Mouse (Mus musculus): ENCODE results near the gene Fam71f2. TPM values are rescaled to one million over a fixed set of nuclear protein-coding genes. Genes with fewer than 3 reads are reported as not detected.

Fam71f2 gene
- total and polyA plus RNA-seq, 3 experiments: 0.29 to 0.35 TPM; not detected in 1

GRCm38 (mm10) chr6:29278513-29279267 lies 703 bp upstream of the Fam71f2 start:
- peak; percentile 51 for DNase-seq

- no peak for DNase-seq
Measured at GRCm38 (mm10) chr6:29280671-29281070, 1.3 kb downstream of the Fam71f2 start.

- no peak for DNase-seq
Measured at GRCm38 (mm10) chr6:29286870-29287269, 7.5 kb downstream of the Fam71f2 start.

GRCm38 (mm10) chr6:29287481-29287880 lies 8.1 kb downstream of the Fam71f2 start:
- DNase-seq: no peak

- DNase-seq: peak; percentile 39
Measured at GRCm38 (mm10) chr6:29287944-29288343, 8.6 kb downstream of the Fam71f2 start.

- DNase-seq: no peak
Measured at GRCm38 (mm10) chr6:29288651-29289050, 9.3 kb downstream of the Fam71f2 start.

- DNase-seq: no peak
Measured at GRCm38 (mm10) chr6:29299112-29299511, 19.7 kb downstream of the Fam71f2 start.

- DNase-seq: no peak
Measured at GRCm38 (mm10) chr6:29303251-29303650, 23.9 kb downstream of the Fam71f2 start.

- no peak for DNase-seq
Measured at GRCm38 (mm10) chr6:29303726-29304125, 24.3 kb downstream of the Fam71f2 start.

GRCm38 (mm10) chr6:29305462-29305861 lies 26.1 kb downstream of the Fam71f2 start:
- no peak for DNase-seq

GRCm38 (mm10) chr6:29308846-29309605 lies 29.6 kb downstream of the Fam71f2 start:
- DNase-seq: no peak

- DNase-seq: no peak
Measured at GRCm38 (mm10) chr6:29313690-29314202, 34.4 kb downstream of the Fam71f2 start.

GRCm38 (mm10) chr6:29317286-29317685 lies 37.9 kb downstream of the Fam71f2 start:
- DNase-seq: no peak

GRCm38 (mm10) chr6:29317941-29318340 lies 38.5 kb downstream of the Fam71f2 start:
- no peak for DNase-seq

GRCm38 (mm10) chr6:29318879-29319278 lies 39.5 kb downstream of the Fam71f2 start, which contains the start of gene Fam71f1:
Fam71f1 (plus strand) TSS chr6:29319140.
- DNase-seq: peak; percentile 80

GRCm38 (mm10) chr6:29321586-29321985 lies 42.2 kb downstream of the Fam71f2 start:
- no peak for DNase-seq

GRCm38 (mm10) chr6:29322147-29322546 lies 42.8 kb downstream of the Fam71f2 start:
- DNase-seq: no peak

- DNase-seq: no peak
Measured at GRCm38 (mm10) chr6:29322735-29323134, 43.3 kb downstream of the Fam71f2 start.

- no peak for DNase-seq
Measured at GRCm38 (mm10) chr6:29326961-29327360, 47.6 kb downstream of the Fam71f2 start.

GRCm38 (mm10) chr6:29329514-29329913 lies 50.1 kb downstream of the Fam71f2 start:
- no peak for DNase-seq
